Mouse (Mus musculus): ENCODE data around the gene Adgrf2. TPM values are rescaled to one million over a fixed set of nuclear protein-coding genes. Genes with fewer than 3 reads are reported as not detected.
A peak's percentile ranks its signal among the peaks of the same experiment; 100 is the strongest.

The Adgrf2 gene
- total RNA-seq (2017): not detected in 2 replicates

- ATAC-seq (replicated peaks in 1 of 2; ENCODE audit: insufficient read depth in 1 of 2, low FRiP score in 2 of 2, low TSS enrichment in 1 of 2, low read depth in 1 of 2, poor library complexity in 2 of 2, severe bottlenecking in 2 of 2): no peak
Observed at GRCm38 (mm10) chr17:42741801-42742217, at the start of gene Adgrf2. Adgrf2 (minus strand) TSS chr17:42742179.

- no peak for ATAC-seq (replicated peaks in 1 of 2; ENCODE audit: insufficient read depth in 1 of 2, low FRiP score in 2 of 2, low TSS enrichment in 1 of 2, low read depth in 1 of 2, poor library complexity in 2 of 2, severe bottlenecking in 2 of 2)
Observed at GRCm38 (mm10) chr17:42790787-42791186, 48.8 kb upstream of the Adgrf2 start.

GRCm38 (mm10) chr17:42789723-42790122 is 47.7 kb upstream of the Adgrf2 start:
- ATAC-seq (replicated peaks in 1 of 2; ENCODE audit: insufficient read depth in 1 of 2, low FRiP score in 2 of 2, low TSS enrichment in 1 of 2, low read depth in 1 of 2, poor library complexity in 2 of 2, severe bottlenecking in 2 of 2): no peak

- ATAC-seq (replicated peaks in 1 of 2; ENCODE audit: insufficient read depth in 1 of 2, low FRiP score in 2 of 2, low TSS enrichment in 1 of 2, low read depth in 1 of 2, poor library complexity in 2 of 2, severe bottlenecking in 2 of 2): no peak
Observed at GRCm38 (mm10) chr17:42788686-42789453, 46.9 kb upstream of the Adgrf2 start.

GRCm38 (mm10) chr17:42782156-42782757 is 40.3 kb upstream of the Adgrf2 start:
- peak; percentile 86 to 93 for ATAC-seq (replicated peaks in 1 of 2; ENCODE audit: insufficient read depth in 1 of 2, low FRiP score in 2 of 2, low TSS enrichment in 1 of 2, low read depth in 1 of 2, poor library complexity in 2 of 2, severe bottlenecking in 2 of 2)

GRCm38 (mm10) chr17:42753791-42754190 is 11.8 kb upstream of the Adgrf2 start:
- ATAC-seq (replicated peaks in 1 of 2; ENCODE audit: insufficient read depth in 1 of 2, low FRiP score in 2 of 2, low TSS enrichment in 1 of 2, low read depth in 1 of 2, poor library complexity in 2 of 2, severe bottlenecking in 2 of 2): no peak

- ATAC-seq (replicated peaks in 1 of 2; ENCODE audit: insufficient read depth in 1 of 2, low FRiP score in 2 of 2, low TSS enrichment in 1 of 2, low read depth in 1 of 2, poor library complexity in 2 of 2, severe bottlenecking in 2 of 2): no peak
Observed at GRCm38 (mm10) chr17:42752173-42752572, 10.2 kb upstream of the Adgrf2 start.

- no peak for ATAC-seq (replicated peaks in 1 of 2; ENCODE audit: insufficient read depth in 1 of 2, low FRiP score in 2 of 2, low TSS enrichment in 1 of 2, low read depth in 1 of 2, poor library complexity in 2 of 2, severe bottlenecking in 2 of 2)
Observed at GRCm38 (mm10) chr17:42745657-42746420, 3.9 kb upstream of the Adgrf2 start.

- ATAC-seq (replicated peaks in 1 of 2; ENCODE audit: insufficient read depth in 1 of 2, low FRiP score in 2 of 2, low TSS enrichment in 1 of 2, low read depth in 1 of 2, poor library complexity in 2 of 2, severe bottlenecking in 2 of 2): no peak
Observed at GRCm38 (mm10) chr17:42742823-42743222, 844 bp upstream of the Adgrf2 start.

- no peak for ATAC-seq (replicated peaks in 1 of 2; ENCODE audit: insufficient read depth in 1 of 2, low FRiP score in 2 of 2, low TSS enrichment in 1 of 2, low read depth in 1 of 2, poor library complexity in 2 of 2, severe bottlenecking in 2 of 2)
Observed at GRCm38 (mm10) chr17:42738794-42739193, 3.2 kb downstream of the Adgrf2 start.

- ATAC-seq (replicated peaks in 1 of 2; ENCODE audit: insufficient read depth in 1 of 2, low FRiP score in 2 of 2, low TSS enrichment in 1 of 2, low read depth in 1 of 2, poor library complexity in 2 of 2, severe bottlenecking in 2 of 2): no peak
Observed at GRCm38 (mm10) chr17:42717161-42717560, 24.8 kb downstream of the Adgrf2 start.

GRCm38 (mm10) chr17:42714991-42715390 is 27.0 kb downstream of the Adgrf2 start:
- ATAC-seq (replicated peaks in 1 of 2; ENCODE audit: insufficient read depth in 1 of 2, low FRiP score in 2 of 2, low TSS enrichment in 1 of 2, low read depth in 1 of 2, poor library complexity in 2 of 2, severe bottlenecking in 2 of 2): no peak

- ATAC-seq (replicated peaks in 1 of 2; ENCODE audit: insufficient read depth in 1 of 2, low FRiP score in 2 of 2, low TSS enrichment in 1 of 2, low read depth in 1 of 2, poor library complexity in 2 of 2, severe bottlenecking in 2 of 2): no peak
Observed at GRCm38 (mm10) chr17:42710717-42711116, 31.3 kb downstream of the Adgrf2 start.

- no peak for ATAC-seq (replicated peaks in 1 of 2; ENCODE audit: insufficient read depth in 1 of 2, low FRiP score in 2 of 2, low TSS enrichment in 1 of 2, low read depth in 1 of 2, poor library complexity in 2 of 2, severe bottlenecking in 2 of 2)
Observed at GRCm38 (mm10) chr17:42705611-42706010, 36.4 kb downstream of the Adgrf2 start.

GRCm38 (mm10) chr17:42702198-42702597 is 39.8 kb downstream of the Adgrf2 start:
- no peak for ATAC-seq (replicated peaks in 1 of 2; ENCODE audit: insufficient read depth in 1 of 2, low FRiP score in 2 of 2, low TSS enrichment in 1 of 2, low read depth in 1 of 2, poor library complexity in 2 of 2, severe bottlenecking in 2 of 2)

- ATAC-seq (replicated peaks in 1 of 2; ENCODE audit: insufficient read depth in 1 of 2, low FRiP score in 2 of 2, low TSS enrichment in 1 of 2, low read depth in 1 of 2, poor library complexity in 2 of 2, severe bottlenecking in 2 of 2): no peak
Observed at GRCm38 (mm10) chr17:42694730-42695129, 47.2 kb downstream of the Adgrf2 start.

- ATAC-seq (replicated peaks in 1 of 2; ENCODE audit: insufficient read depth in 1 of 2, low FRiP score in 2 of 2, low TSS enrichment in 1 of 2, low read depth in 1 of 2, poor library complexity in 2 of 2, severe bottlenecking in 2 of 2): no peak
Observed at GRCm38 (mm10) chr17:42692136-42692535, 49.8 kb downstream of the Adgrf2 start, which contains the start of gene Adgrf4. Adgrf4 (minus strand) TSS chr17:42692284.

- no peak for ATAC-seq (replicated peaks in 1 of 2; ENCODE audit: insufficient read depth in 1 of 2, low FRiP score in 2 of 2, low TSS enrichment in 1 of 2, low read depth in 1 of 2, poor library complexity in 2 of 2, severe bottlenecking in 2 of 2)
Observed at GRCm38 (mm10) chr17:42690531-42690930, 51.4 kb downstream of the Adgrf2 start.
